Mouse (Mus musculus) cortical plate, adult 2 months (tissue): ENCODE results near the gene Ptprg. TPM values are rescaled to one million over a fixed set of nuclear protein-coding genes. Genes with fewer than 3 reads are reported as not detected.

Experiments
- H3K27ac ChIP-seq: fragments of 200-500 bp; 2 replicates; pipeline ENCODE4 v1.5.1; 2012; ENCODE audit warnings: low read length, control low read depth, inconsistent platforms; ENCODE audit not compliant: insufficient read depth
- H3K4me1 ChIP-seq: fragments of 200-500 bp; 2 replicates; pipeline ENCODE4 v1.6.1; 2011; ENCODE audit warnings: low read length; ENCODE audit not compliant: control insufficient read depth, insufficient read depth
- H3K4me3 ChIP-seq: fragments of 200-500 bp; 2 replicates; pipeline ENCODE4 v1.5.1; 2011; ENCODE audit warnings: mild to moderate bottlenecking, low read length, control low read depth; ENCODE audit not compliant: insufficient read depth
- CTCF ChIP-seq: fragments of 200-500 bp; IDR thresholded peaks from 2 replicates; pipeline ENCODE4 v1.5.1; 2011; ENCODE audit warnings: mild to moderate bottlenecking, control low read depth, low read length; ENCODE audit not compliant: insufficient read depth; ENCODE audit errors: extremely low read depth
- POLR2A ChIP-seq: fragments of 200-500 bp; IDR thresholded peaks from 2 replicates; pipeline ENCODE4 v1.6.1; 2011; ENCODE audit warnings: mild to moderate bottlenecking, low read length, control low read depth; ENCODE audit not compliant: insufficient read depth; ENCODE audit errors: extremely low read depth
- polyA plus RNA-seq: library from polyadenylated mRNA; depleted of rRNA; stranded (reverse); fragments of >200 nt; gene quantifications from 2 replicates; pipeline ENCODE4 v1.2.3, GENCODE M21; 2012

The Ptprg gene
- polyA plus RNA-seq, 1 experiment = 27.9 TPM

DNA sequence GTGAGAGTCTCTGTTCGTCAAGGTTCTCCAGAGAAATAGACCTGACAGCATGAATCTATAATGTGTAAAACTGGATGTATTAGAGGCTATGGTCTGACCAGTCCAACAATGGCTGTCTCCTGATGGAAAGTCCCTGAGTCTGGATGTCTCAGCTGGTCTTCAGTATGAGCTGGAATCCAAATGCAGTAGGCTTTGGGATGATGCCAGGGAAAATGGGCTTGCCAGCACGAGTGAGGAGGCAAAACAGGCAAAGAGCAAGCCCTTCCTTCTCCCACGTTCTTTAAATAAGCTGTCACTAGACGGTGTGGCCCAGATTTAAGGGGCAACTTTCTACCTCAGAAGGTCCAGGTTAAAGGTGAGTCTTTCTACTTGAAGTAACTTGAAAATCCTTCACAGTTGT is 609.9 kb downstream of the Ptprg start:
- 0 out of 2 replicates have a peak, but pooled peaks cover 1% of the 10 kb centered on the region for H3K4me1 ChIP-seq
- H3K27ac ChIP-seq = no peak overlapping the region
- no peak for TF ChIP-seq CTCF
- TF ChIP-seq POLR2A = no peak
- no peak overlapping the region for H3K4me3 ChIP-seq

DNA sequence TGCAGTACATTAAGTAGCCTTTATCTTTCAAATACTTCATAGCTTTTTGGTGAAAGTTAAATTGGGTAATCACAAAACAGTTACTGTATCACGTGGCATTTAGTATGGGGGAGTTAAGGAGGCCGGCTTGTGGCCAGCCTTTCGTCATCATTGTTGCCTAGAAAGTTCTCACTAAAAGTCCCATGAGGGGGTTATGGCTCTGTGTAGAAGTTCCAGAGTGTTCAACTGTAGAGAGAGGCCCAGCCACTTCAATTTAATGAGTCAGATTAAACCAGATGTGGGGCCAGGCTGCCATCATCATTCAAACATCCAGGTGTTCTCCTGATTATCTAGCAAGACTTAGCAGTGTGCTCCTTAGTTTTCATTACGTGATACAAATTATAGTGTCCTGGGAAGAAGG is 613.9 kb downstream of the Ptprg start:
- TF ChIP-seq CTCF (no peak), POLR2A (no peak)
- Histone ChIP-seq H3K27ac (no peak overlapping the region), H3K4me3 (no peak overlapping the region), H3K4me1 (peaks cover 2% of the 10 kb centered on the region)

DNA sequence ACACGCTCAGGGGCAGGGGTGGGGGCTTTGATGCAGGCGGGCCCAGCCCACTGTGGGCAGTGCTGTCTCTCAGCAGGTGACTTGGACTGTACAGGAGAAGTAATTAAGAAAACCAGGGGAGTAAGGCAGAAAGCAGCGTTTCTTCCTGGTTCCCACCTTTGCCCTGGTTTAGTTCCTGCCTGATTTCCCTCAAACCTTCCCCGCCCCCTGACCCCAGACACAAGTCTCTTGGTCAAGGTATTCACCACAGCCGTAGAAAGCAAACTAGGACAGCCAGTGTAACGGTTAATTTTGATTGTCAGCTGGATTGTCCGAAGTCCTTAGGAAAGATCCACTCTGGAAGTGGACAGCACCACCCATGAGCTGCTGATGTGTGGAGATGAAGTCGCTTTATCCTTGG is 614.3 kb downstream of the Ptprg start:
- no peak for TF ChIP-seq POLR2A
- TF ChIP-seq CTCF = no peak
- H3K4me3 ChIP-seq = no peak overlapping the region
- peaks cover 5% of the 10 kb centered on the region for H3K4me1 ChIP-seq
- no peak overlapping the region for H3K27ac ChIP-seq

DNA sequence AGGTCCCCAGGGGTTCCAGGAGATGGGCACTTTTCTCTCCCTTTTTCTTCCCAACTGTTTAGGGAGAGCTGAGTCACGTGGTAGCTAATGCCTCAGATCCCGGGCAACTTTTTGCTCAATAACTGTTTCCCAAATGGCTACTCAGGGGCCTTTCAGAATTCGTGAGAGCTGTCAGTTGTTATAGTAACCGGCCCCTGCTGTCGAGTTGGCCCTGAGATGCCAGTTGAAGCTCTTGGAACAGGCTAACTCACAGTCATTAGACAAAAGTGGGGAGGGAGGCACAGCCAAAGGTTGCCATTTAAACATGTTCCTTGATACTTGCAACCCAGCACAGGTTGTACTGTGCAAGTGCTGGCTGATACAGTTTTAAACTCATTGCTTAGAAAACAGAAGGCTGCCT is 624.1 kb downstream of the Ptprg start:
- TF ChIP-seq POLR2A (no peak), CTCF (no peak)
- H3K4me3 ChIP-seq = no peak overlapping the region
- H3K4me1 ChIP-seq = peaks cover under 1% of the 10 kb centered on the region
- no peak overlapping the region for H3K27ac ChIP-seq

DNA sequence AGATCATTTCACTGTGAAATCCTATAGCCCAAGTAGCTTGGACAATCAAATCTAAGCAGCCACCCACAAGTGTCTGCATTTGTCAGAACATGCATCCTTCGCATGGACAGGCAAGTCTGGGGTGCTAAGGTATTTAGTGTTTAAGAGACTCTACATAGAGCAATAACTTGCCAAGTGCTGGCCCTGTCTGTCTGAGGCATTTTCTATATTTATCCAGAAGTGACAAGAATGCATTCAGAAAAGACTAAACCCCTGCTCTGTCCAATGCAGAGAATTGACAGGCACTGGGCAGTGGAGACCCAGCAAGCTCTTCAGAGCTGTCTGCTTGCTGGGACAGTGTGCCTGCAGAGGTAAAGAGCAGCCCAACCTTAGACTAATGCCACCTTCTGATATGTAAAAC is 625.3 kb downstream of the Ptprg start:
- TF ChIP-seq POLR2A = no peak
- TF ChIP-seq CTCF = no peak
- no peak overlapping the region for H3K27ac ChIP-seq
- H3K4me3 ChIP-seq = no peak overlapping the region
- no peaks in the 10 kb centered on the region for H3K4me1 ChIP-seq

DNA sequence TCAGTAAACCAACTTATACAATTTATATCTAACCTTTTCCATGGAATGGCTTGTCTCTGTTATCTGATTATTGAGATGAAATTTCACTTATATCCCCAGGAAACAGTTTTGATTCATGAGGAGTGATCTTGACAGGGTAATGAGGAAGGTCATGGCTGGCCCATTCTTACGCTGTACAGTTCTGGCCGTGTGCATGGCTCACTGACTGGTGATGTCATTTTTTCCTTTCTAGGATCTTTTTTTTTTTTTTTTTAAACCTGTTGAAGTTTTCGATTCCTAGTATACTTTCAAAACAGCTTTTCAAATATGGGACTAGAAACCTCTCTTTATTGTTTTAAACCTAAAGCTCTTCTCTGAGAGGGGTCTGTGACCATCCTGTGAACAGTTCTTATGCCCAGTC is 626.8 kb downstream of the Ptprg start:
- no peaks in the 10 kb centered on the region for H3K4me1 ChIP-seq
- H3K27ac ChIP-seq = no peak overlapping the region
- no peak overlapping the region for H3K4me3 ChIP-seq
- TF ChIP-seq POLR2A (no peak), CTCF (no peak)

DNA sequence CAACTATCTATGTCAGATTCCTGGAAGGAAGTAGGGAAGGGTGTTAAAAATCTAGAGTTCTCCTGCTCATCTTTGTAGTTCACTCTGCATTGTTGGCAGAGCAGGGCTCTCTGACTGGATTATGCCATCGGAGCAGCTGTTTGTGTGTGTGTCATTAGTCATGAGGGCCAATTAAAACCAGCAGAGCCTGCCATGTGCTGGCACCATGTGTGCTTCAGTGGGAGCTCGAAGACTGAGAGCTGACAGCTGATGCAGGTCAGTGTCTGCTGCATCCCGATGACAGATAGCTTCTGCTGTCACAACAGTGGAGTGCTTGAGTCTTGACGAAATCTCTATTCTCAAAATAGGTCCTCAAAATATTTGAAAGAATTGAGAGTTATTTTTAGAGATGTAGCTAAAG is 631.7 kb downstream of the Ptprg start:
- no peaks in the 10 kb centered on the region for H3K4me1 ChIP-seq
- TF ChIP-seq CTCF (no peak), POLR2A (no peak)
- H3K4me3 ChIP-seq = no peak overlapping the region
- no peak overlapping the region for H3K27ac ChIP-seq

DNA sequence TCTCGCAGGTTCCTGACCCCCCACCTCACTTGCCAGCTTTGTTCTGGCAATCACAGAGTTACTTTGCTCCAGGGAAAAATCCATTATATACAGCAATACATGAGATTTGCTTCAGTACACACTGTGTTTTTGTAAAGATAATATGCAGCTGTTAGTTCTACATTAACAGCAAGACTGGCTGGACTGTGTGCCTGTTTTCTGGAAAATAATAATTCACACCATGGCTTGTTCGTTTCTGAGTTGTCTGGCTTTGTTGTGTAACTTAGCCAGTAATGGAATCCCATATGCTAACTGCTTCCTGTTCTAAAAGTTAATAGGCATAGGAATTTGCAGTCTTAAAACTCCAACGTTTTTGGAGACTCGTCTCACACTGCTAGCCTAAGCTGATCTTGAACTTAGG is 635.0 kb downstream of the Ptprg start:
- Histone ChIP-seq H3K27ac (no peak overlapping the region), H3K4me1 (no peaks in the 10 kb centered on the region), H3K4me3 (no peak overlapping the region)
- TF ChIP-seq POLR2A (no peak), CTCF (no peak)

DNA sequence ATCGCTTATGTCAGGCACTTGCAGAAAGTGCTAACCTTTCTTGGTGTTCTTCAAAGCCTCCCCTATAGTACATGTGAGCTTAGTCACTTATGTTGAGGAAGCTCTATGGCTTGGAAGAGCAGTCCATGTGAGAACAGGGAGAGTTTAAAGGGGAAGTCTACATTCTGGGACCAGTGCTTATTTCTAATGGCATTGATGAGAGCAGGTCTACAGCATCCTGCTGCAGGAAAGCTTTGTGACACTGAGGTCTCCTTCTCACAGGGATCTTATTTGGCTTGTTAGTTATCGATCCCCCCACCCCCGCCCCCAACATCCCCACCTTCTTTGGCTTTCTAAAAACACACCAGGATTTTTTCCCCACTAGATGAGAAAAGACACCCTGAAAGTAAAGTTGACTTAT is 635.9 kb downstream of the Ptprg start:
- Histone ChIP-seq H3K4me3 (no peak overlapping the region), H3K4me1 (no peaks in the 10 kb centered on the region), H3K27ac (no peak overlapping the region)
- TF ChIP-seq CTCF (no peak), POLR2A (no peak)

DNA sequence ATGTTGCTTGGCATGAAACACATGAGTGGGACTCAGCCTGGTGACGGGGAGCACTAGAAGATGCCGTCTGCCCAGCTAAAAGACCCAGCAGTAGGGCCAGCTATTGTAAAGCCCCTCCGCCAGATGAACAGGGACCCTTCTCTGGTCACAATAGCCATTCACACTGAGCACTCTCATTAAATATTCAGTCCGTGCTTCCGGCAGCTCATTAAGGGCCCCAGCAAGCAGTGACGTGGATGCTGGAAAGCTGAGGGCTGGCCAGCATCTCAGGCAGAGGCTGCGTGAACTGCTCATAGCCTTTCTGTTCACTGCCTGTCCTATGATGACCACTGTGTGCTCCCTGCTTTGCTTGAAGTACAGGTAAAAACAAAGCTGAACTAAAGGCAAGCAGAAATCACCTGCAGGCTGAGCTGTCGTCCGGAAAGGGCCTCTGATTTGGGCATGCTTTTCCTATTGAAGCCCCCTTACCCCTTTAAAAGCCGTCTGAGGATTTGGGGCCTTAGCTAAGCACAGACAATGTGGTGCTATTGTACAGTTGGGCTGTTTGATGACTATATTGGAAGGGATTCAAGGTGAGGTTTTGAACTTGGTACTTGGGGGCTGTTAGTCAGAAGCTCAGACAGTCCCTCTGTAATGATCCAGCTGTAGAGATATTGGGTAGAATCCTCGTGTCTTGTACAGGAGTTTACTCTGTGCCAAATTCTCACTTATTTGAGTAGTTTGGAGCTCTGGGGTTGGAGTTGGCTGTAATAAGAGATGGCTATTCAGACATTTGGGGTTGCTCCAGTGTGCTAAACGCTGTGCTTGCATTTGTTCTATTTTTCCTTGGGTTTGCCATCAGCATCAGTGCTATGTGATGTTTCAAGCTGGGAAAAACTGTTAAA is 636.6 kb downstream of the Ptprg start:
- H3K4me3 ChIP-seq = no peak overlapping the region

More for the DNA sequence above, 636.6 kb downstream of the Ptprg start:
- Histone ChIP-seq H3K4me1 (no peaks in the 10 kb centered on the region), H3K27ac (no peak overlapping the region)
- TF ChIP-seq POLR2A (no peak), CTCF (no peak)
